Mouse (Mus musculus) neural tube, embryonic 15.5 days (tissue): ENCODE measurements at regions not wholly inside any gene's neighbourhood (a gene's known extent, or its start where the extent isn't known, plus 50 kb on each side); places are given as distances from the start of the nearest gene placed in this dataset.

ENCODE experiments used
- ATAC-seq: fragments of 200-750 bp; cut with Nextera tagmentation; 2 replicates; pipeline ENCODE4 v1.8.0; 2017; ENCODE audit warnings: mild to moderate bottlenecking, moderate TSS enrichment, moderate library complexity; ENCODE audit not compliant: low FRiP score
- H3K27ac ChIP-seq: fragments of 300-500 bp; sonication (generic); replicated peaks from 2 replicates; pipeline ENCODE4 v1.5.1; 2015; ENCODE audit warnings: mild to moderate bottlenecking, inconsistent platforms
- H3K27me3 ChIP-seq: fragments of 300-500 bp; sonication (generic); replicated peaks from 2 replicates; pipeline ENCODE4 v1.6.1; 2015; ENCODE audit warnings: inconsistent platforms
- H3K36me3 ChIP-seq: fragments of 300-500 bp; sonication (generic); 2 replicates; pipeline ENCODE4 v1.6.1; 2015; ENCODE audit warnings: inconsistent platforms
- H3K4me1 ChIP-seq: fragments of 300-500 bp; sonication (generic); 2 replicates; pipeline ENCODE4 v1.6.1; 2015; ENCODE audit warnings: inconsistent platforms
- H3K4me2 ChIP-seq: fragments of 300-500 bp; sonication (generic); 2 replicates; pipeline ENCODE4 v1.6.1; 2015; ENCODE audit warnings: inconsistent platforms, mild to moderate bottlenecking, moderate library complexity
- H3K4me3 ChIP-seq: fragments of 300-500 bp; sonication (generic); replicated peaks from 2 replicates; pipeline ENCODE4 v1.5.1; 2015; ENCODE audit warnings: mild to moderate bottlenecking, inconsistent platforms
- H3K9ac ChIP-seq: fragments of 300-500 bp; sonication (generic); replicated peaks from 2 replicates; pipeline ENCODE4 v1.6.1; 2015; ENCODE audit warnings: mild to moderate bottlenecking, inconsistent platforms
- H3K9me3 ChIP-seq: fragments of 300-500 bp; sonication (generic); replicated peaks from 2 replicates; pipeline ENCODE4 v1.6.1; 2016; ENCODE audit warnings: inconsistent platforms
- WGBS: fragments of 180-500 bp; shearing (Covaris S2); methylation state at CpG from one replicate; pipeline ENCODE4 v1.1.7; 2015; ENCODE audit warnings: mixed read lengths; 5-methylcytosine and 5-hydroxymethylcytosine counted together

DNA sequence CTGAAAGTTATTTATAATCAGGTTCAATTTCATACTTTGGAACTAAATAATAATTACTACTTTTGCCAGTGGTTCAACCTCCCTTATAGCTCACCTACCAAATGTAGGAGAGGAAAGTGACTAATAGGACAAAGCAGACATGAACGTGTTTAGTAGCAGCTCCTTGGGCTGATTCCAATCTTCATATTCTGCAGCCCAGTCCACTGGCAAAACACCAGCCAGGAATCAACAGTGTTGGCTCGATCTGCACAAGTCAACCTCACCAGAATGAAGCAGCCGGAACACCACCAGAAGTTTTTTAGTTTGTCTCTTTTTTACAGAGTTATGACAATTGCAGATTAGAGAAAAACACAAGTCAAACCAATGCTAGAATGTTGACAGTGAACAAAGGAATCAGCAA, 717.0 kb downstream of the Pcdh17 start:
- no peak overlapping the region for H3K27ac ChIP-seq
- H3K9ac ChIP-seq: no peak overlapping the region
- 88% methylated on average over 3 of the region's 3 CpGs for WGBS
- ATAC-seq: no peak
- no peak overlapping the region for H3K4me2 ChIP-seq
- H3K36me3 ChIP-seq: no peaks in the 10 kb centered on the region
- H3K27me3 ChIP-seq: no peaks in the 10 kb centered on the region
- H3K9me3 ChIP-seq: no peaks in the 10 kb centered on the region
- H3K4me1 ChIP-seq: no peaks in the 10 kb centered on the region
- H3K4me3 ChIP-seq: no peak overlapping the region

DNA sequence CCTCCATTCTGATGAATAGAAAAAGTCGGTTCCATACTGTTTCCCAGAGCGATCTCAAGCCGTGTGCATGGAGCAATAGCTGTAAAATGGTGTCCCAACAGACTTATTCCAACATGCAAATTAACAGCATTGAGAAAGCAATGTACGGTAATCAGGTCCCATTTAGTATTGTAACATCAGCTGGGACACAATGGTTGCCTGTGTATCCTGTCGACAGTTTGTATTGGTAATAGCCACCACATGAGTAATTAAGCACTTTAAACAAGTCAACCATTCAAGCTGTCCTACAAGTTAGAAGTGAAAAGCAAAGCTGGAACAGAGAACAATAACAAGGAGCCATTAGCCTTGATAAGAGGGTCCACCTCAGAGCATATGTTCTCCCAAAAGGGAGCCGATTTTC, 743.4 kb downstream of the Pcdh17 start:
- Histone ChIP-seq H3K27ac (no peak overlapping the region), H3K36me3 (no peaks in the 10 kb centered on the region), H3K4me3 (no peak overlapping the region), H3K9ac (no peak overlapping the region), H3K4me2 (no peak overlapping the region), H3K27me3 (no peaks in the 10 kb centered on the region), H3K4me1 (no peaks in the 10 kb centered on the region), H3K9me3 (no peaks in the 10 kb centered on the region)
- peak; percentile 28; the same call in 1 of the 2 replicates for ATAC-seq
- 36% methylated on average over 6 of the region's 6 CpGs for WGBS

DNA sequence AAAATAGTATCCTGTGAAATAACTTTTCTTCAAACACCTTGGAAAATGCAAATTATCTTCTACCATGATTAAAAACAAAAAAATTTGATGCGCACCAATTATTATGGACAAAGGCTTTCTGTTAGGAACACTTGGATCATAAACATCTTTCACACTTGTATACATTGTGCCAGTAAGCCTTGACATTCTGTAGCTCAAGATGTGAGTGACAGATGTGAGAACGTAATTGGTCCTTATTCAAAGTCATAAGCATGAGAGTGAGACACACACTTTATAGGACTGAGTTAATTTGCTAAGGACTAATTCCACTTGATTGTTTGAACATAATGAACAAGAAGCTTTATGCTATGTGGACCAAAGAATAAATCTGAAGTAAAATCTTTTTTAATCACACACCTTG, 760.7 kb downstream of the Pcdh17 start:
- Histone ChIP-seq H3K9ac (no peak overlapping the region), H3K4me3 (no peak overlapping the region), H3K36me3 (no peaks in the 10 kb centered on the region), H3K27ac (no peak overlapping the region), H3K27me3 (no peaks in the 10 kb centered on the region), H3K4me2 (no peak overlapping the region), H3K4me1 (no peaks in the 10 kb centered on the region), H3K9me3 (no peaks in the 10 kb centered on the region)
- no peak for ATAC-seq
- 91% methylated on average over 2 of the region's 2 CpGs for WGBS

DNA sequence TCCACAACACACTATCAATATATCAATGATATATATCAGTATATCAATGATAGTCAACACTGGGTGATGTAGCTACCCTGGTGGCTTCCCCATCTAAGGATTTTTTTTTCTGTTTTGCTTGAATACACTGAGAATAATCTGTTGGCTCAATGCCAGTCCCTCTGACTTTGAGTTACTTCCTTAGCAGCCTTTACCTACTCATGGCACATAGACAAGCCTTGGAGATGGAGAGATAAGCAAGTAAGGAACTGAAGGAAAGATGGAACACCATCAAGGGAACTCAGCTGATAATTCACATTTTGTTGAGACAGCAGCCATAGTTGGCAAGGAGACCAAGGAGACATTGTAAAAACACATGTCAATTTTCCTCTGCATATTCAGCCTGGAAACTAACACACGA, 765.0 kb downstream of the Pcdh17 start:
- Histone ChIP-seq H3K4me1 (no peaks in the 10 kb centered on the region), H3K4me2 (no peak overlapping the region), H3K27me3 (no peaks in the 10 kb centered on the region), H3K36me3 (no peaks in the 10 kb centered on the region), H3K9me3 (no peaks in the 10 kb centered on the region), H3K27ac (no peak overlapping the region), H3K9ac (no peak overlapping the region), H3K4me3 (no peak overlapping the region)
- 90% methylated on average over 1 of the region's 1 CpGs for WGBS
- ATAC-seq: no peak

DNA sequence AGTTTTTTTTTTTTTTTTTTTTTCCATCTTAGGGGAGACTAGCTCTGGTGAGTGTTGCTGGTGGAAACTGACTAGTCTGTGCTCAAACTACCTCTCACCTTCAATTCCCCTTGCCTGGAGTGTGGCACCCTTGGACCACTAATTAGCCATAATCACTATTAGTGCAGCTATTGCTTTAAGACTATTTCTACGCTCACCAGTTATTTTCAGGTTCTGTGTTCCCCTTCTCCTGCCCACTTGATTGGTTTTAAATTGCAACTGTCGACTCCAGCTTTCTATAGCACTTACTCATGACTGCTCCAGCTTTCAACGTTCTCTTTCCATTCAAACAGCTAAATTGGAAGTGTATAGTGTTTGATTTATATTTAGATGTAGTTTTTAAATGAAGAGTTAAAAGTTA, 771.7 kb downstream of the Pcdh17 start:
- 19% methylated on average over 3 of the region's 3 CpGs for WGBS
- Histone ChIP-seq H3K27ac (no peak overlapping the region), H3K27me3 (no peaks in the 10 kb centered on the region), H3K4me3 (no peak overlapping the region), H3K9ac (no peak overlapping the region), H3K36me3 (no peaks in the 10 kb centered on the region), H3K9me3 (no peaks in the 10 kb centered on the region), H3K4me1 (no peaks in the 10 kb centered on the region), H3K4me2 (no peak overlapping the region)
- no peak for ATAC-seq
